Comparison of ENCODE assay signal across 15 mouse cellular contexts in the genomic region with DNA sequence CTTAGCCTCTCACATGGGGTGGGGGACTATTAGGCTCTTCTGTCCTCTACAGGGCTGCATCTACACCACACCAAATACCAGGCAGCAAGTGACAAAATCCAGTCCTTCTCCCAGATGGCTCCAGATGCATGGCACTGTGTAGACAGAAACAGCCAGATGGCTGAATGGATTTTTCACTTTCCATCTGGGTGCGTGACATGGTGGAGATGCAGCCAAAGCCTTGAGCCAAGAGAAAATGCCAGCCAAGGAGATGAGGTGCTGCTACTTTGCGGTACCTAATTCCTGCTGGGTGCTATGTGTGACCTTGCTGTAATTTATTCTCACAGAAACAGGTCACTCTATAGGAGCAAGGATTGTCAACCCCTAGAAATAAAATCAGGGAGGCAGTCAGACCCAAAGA.
DNase-seq lines count a peak whose midpoint lies in the region; ATAC-seq lines count a peak whose summit lies in the region.
"Had no signal": no experiment of that assay in that cellular context is flagged by ENCODE, and none has a peak within 500 bp of the region (broad histone marks: within the 10 kb centered on the region; RNA-seq: fewer than 3 reads in every experiment).

No protein-coding gene starts in this region.

- ATAC-seq in frontal cortex, adult (ENCODE audit: low TSS enrichment), result peak; percentile 58
- ATAC-seq: CD4-positive, CD25-positive, alpha-beta regulatory T cell, adult 4 months; intestine, embryonic 15.5 days; liver, postnatal 0 days had no signal

- DNase-seq in frontal cortex, postnatal 14 days (ENCODE audit: low spot score in 2 of 2), result no peak
- DNase-seq in right cerebral cortex, adult 18-20 months, result peak; percentile 31
- no peak for DNase-seq in right cerebral cortex, postnatal 36 days (ENCODE audit: low spot score in 2 of 2)
- peak; percentile 42 to 61 for DNase-seq in layer of hippocampus, adult 18-20 months (ENCODE audit: low spot score in 2 of 2)
- peak; percentile 23 for DNase-seq in telencephalon, adult 2 months (ENCODE audit: low read depth, low spot score)
- DNase-seq in heart, adult 11 months, result no peak
- no peak for DNase-seq in gastrocnemius, postnatal 36 days
- DNase-seq: adrenal gland, adult 8-10 months; gastrocnemius, postnatal 25 days; liver, postnatal 0 days; spleen, adult 18-20 months; thymus, postnatal 14 days had no signal

- intact Hi-C loops in gastrocnemius, postnatal 36 days (cut with DNase I), result no loop called here

Comparison
In these comparisons a context has a peak if more than half of its experiments do, and no peak if none do; other contexts are left out.
1. DNase-seq: peak in right cerebral cortex, adult 18-20 months (single experiment), layer of hippocampus, adult 18-20 months (2 of 2) and telencephalon, adult 2 months (single experiment); none in frontal cortex, postnatal 14 days (0 of 2), right cerebral cortex, postnatal 36 days (0 of 2), heart, adult 11 months (single experiment) and gastrocnemius, postnatal 36 days (0 of 2).